Mouse (Mus musculus): ENCODE data around the gene Tcl1. TPM values are rescaled to one million over a fixed set of nuclear protein-coding genes. Genes with fewer than 3 reads are reported as not detected.

The Tcl1 gene
- polyA plus RNA-seq, 1 experiment from 2014 or later, result not detected

DNA sequence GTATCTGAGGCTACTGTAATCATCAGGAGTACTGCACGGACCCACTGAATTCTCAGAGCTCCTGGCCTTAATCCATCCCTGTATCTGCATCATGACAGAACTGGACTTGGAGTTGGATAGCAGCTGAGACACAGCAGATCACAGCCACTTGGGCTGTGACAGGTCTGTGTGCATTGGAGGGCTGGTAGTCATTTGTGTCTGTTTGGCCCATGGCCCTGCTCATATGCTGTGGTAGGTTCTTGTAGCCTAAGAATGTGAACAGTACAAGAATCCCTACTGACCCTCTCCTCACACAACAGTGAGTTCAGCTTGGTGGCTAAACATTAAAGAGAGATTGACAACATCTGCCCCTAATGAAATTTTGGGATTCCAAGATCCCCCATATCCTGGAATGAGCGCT lies 49.2 kb downstream of the Tcl1 start:
- H3K9ac ChIP-seq, result no peak overlapping the region
- H3K36me3 ChIP-seq, result no peaks in the 10 kb centered on the region
- 92% methylated on average over 2 of the region's 2 CpGs for WGBS
- H3K27ac ChIP-seq, result no peak overlapping the region
- H3K27me3 ChIP-seq, result no peaks in the 10 kb centered on the region
- no peaks in the 10 kb centered on the region for H3K4me1 ChIP-seq
- H3K4me3 ChIP-seq, result no peak overlapping the region
- no peaks in the 10 kb centered on the region for H3K9me3 ChIP-seq (replicated peaks)
- H3K4me2 ChIP-seq (replicated peaks), result no peak overlapping the region
- no peak for ATAC-seq (ENCODE audit: low FRiP score)

Other genes starting within 250 kb of the Tcl1 start
- gene Syne3, start 213.0 kb downstream of the Tcl1 start, polyA plus RNA-seq (2016; fragmentation: Nextera tagmentation; extraction: Ambion mirVana), result 0.21 and 0.47 TPM in 2 replicates
- gene Glrx5, start 190.1 kb downstream of the Tcl1 start, polyA plus RNA-seq (2016; fragmentation: Nextera tagmentation; extraction: Ambion mirVana), result 149 and 157 TPM in 2 replicates
- gene Tcl1b2, start 76.8 kb downstream of the Tcl1 start, polyA plus RNA-seq (2016; fragmentation: Nextera tagmentation; extraction: Ambion mirVana), result not detected in 2 replicates
- not detected in 2 replicates for gene Tcl1b1, start 63.1 kb downstream of the Tcl1 start, polyA plus RNA-seq (2016; fragmentation: Nextera tagmentation; extraction: Ambion mirVana)
- gene Tcl1b5, start 46.4 kb downstream of the Tcl1 start, polyA plus RNA-seq (2016; fragmentation: Nextera tagmentation; extraction: Ambion mirVana), result not detected in 2 replicates
- not detected in 2 replicates for gene Tcl1b3, start 31.8 kb downstream of the Tcl1 start, polyA plus RNA-seq (2016; fragmentation: Nextera tagmentation; extraction: Ambion mirVana)
- gene Tcl1b4, start 20.8 kb downstream of the Tcl1 start, polyA plus RNA-seq (2016; fragmentation: Nextera tagmentation; extraction: Ambion mirVana), result not detected in 2 replicates
- gene Tunar, start 111.1 kb upstream of the Tcl1 start, polyA plus RNA-seq (2016; fragmentation: Nextera tagmentation; extraction: Ambion mirVana), result 3.1 and 3.9 TPM in 2 replicates
- 7.0 and 8.1 TPM in 2 replicates for gene D430019H16Rik, start 231.1 kb upstream of the Tcl1 start, polyA plus RNA-seq (2016; fragmentation: Nextera tagmentation; extraction: Ambion mirVana)